Mouse (Mus musculus) v-Abl transformed pro-B cells (cell line): Measurements from ENCODE around the gene Prss12.

Experiments
- in situ Hi-C, 2 experiments: fragments of 400-800 bp; cut with MboI; formaldehyde crosslinking; loops; one replicate each; pipeline ENCODE4 v1.15.1; 2025; ENCODE audit not compliant: unreplicated experiment in 2 of 2

Prss12 gene

GRCm38 (mm10) chr3:123462264-123462663 is 15.6 kb downstream of the Prss12 start:
- in situ Hi-C loops, result no loop called here

GRCm38 (mm10) chr3:123476833-123477232 is 30.1 kb downstream of the Prss12 start:
- in situ Hi-C loops, result no loop called here

- in situ Hi-C loops, result no loop called here
Observed at GRCm38 (mm10) chr3:123481266-123481665, 34.6 kb downstream of the Prss12 start.

- in situ Hi-C loops, result no loop called here
Observed at GRCm38 (mm10) chr3:123491814-123492213, 45.1 kb downstream of the Prss12 start.

- in situ Hi-C loops, result no loop called here
Observed at GRCm38 (mm10) chr3:123493163-123493562, 46.5 kb downstream of the Prss12 start.

- in situ Hi-C loops, result no loop called here
Observed at GRCm38 (mm10) chr3:123495088-123495487, 48.4 kb downstream of the Prss12 start.

- in situ Hi-C loops, result no loop called here
Observed at GRCm38 (mm10) chr3:123498787-123499186, 52.1 kb downstream of the Prss12 start.

- in situ Hi-C loops, result loop anchor here (10.0 to 25.0 kb wide), 5 partner anchors 147 to 1227 kb away; partner anchors contain the start of genes 1810037I17Rik (in 1 of the 2), Bcar3 (in 1 of the 2) and Dnttip2 (in 1 of the 2)
Observed at GRCm38 (mm10) chr3:123501798-123502197, 55.1 kb downstream of the Prss12 start.

- in situ Hi-C loops, result loop anchor here (10.0 to 25.0 kb wide), 5 partner anchors 149 to 1229 kb away; partner anchors contain the start of genes 1810037I17Rik (in 1 of the 2), Bcar3 (in 1 of the 2) and Dnttip2 (in 1 of the 2)
Observed at GRCm38 (mm10) chr3:123503943-123504342, 57.2 kb downstream of the Prss12 start.

GRCm38 (mm10) chr3:123504783-123505182 is 58.1 kb downstream of the Prss12 start:
- in situ Hi-C loops, result loop anchor here (5.0 to 25.0 kb wide), 9 partner anchors 117 to 1230 kb away; partner anchors contain the start of genes 1810037I17Rik (in 1 of the 2), Bcar3 (in 1 of the 2), Dnttip2 (in 1 of the 2) and Mettl14 (in 1 of the 2)

- in situ Hi-C loops, result loop anchor here (5.0 to 25.0 kb wide), 9 partner anchors 119 to 1231 kb away; partner anchors contain the start of genes 1810037I17Rik (in 1 of the 2), Bcar3 (in 1 of the 2), Dnttip2 (in 1 of the 2) and Mettl14 (in 1 of the 2)
Observed at GRCm38 (mm10) chr3:123505778-123506667, 59.3 kb downstream of the Prss12 start.

- in situ Hi-C loops, result loop anchor here (5.0 to 25.0 kb wide), 9 partner anchors 120 to 1232 kb away; partner anchors contain the start of genes 1810037I17Rik (in 1 of the 2), Bcar3 (in 1 of the 2), Dnttip2 (in 1 of the 2) and Mettl14 (in 1 of the 2)
Observed at GRCm38 (mm10) chr3:123506699-123507662, 60.3 kb downstream of the Prss12 start.

GRCm38 (mm10) chr3:123507663-123508055 is 60.9 kb downstream of the Prss12 start:
- in situ Hi-C loops, result loop anchor here (5.0 to 25.0 kb wide), 9 partner anchors 120 to 1233 kb away; partner anchors contain the start of genes 1810037I17Rik (in 1 of the 2), Bcar3 (in 1 of the 2), Dnttip2 (in 1 of the 2) and Mettl14 (in 1 of the 2)

- in situ Hi-C loops, result loop anchor here (5.0 to 25.0 kb wide), 9 partner anchors 121 to 1233 kb away; partner anchors contain the start of genes 1810037I17Rik (in 1 of the 2), Bcar3 (in 1 of the 2), Dnttip2 (in 1 of the 2) and Mettl14 (in 1 of the 2)
Observed at GRCm38 (mm10) chr3:123508056-123508674, 61.5 kb downstream of the Prss12 start.

- in situ Hi-C loops, result loop anchor here (5.0 to 25.0 kb wide), 9 partner anchors 122 to 1234 kb away; partner anchors contain the start of genes 1810037I17Rik (in 1 of the 2), Bcar3 (in 1 of the 2), Dnttip2 (in 1 of the 2) and Mettl14 (in 1 of the 2)
Observed at GRCm38 (mm10) chr3:123508675-123509376, 62.1 kb downstream of the Prss12 start.

GRCm38 (mm10) chr3:123511818-123512217 is 65.1 kb downstream of the Prss12 start:
- in situ Hi-C loops, result loop anchor here (5.0 to 25.0 kb wide), 6 partner anchors 273 to 1225 kb away; partner anchors contain the start of genes 1700003H04Rik (in 1 of the 2) and Bcar3 (in 1 of the 2)

- in situ Hi-C loops, result loop anchor here (5.0 to 25.0 kb wide), 7 partner anchors 270 to 1228 kb away; partner anchors contain the start of genes 1700003H04Rik (in 1 of the 2) and Bcar3 (in 1 of the 2)
Observed at GRCm38 (mm10) chr3:123514886-123515285, 68.2 kb downstream of the Prss12 start.
